Mouse (Mus musculus): ENCODE measurements around the gene Prkx. TPM values are rescaled to one million over a fixed set of nuclear protein-coding genes. Genes with fewer than 3 reads are reported as not detected.
A peak's percentile ranks its signal among the peaks of the same experiment; 100 is the strongest.

Prkx gene
- 1 to 10 TPM; 7.7 to 8.3 (median 7.9) TPM for total RNA-seq (2022)

GRCm38 (mm10) chrX:77796238-77796835, at the start of gene Prkx:
TSS of gene Prkx (minus strand) at chrX:77796278.
- no peak for DNase-seq (ENCODE audit: low spot score in 2 of 2)

GRCm38 (mm10) chrX:77812031-77812430, 16.0 kb upstream of the Prkx start:
- no peak for DNase-seq (ENCODE audit: low spot score in 2 of 2)

GRCm38 (mm10) chrX:77810608-77811206, 14.6 kb upstream of the Prkx start:
- DNase-seq (ENCODE audit: low spot score in 2 of 2), result peak; percentile 9 to 15

GRCm38 (mm10) chrX:77808602-77809001, 12.5 kb upstream of the Prkx start:
- DNase-seq (ENCODE audit: low spot score in 2 of 2), result no peak

GRCm38 (mm10) chrX:77802293-77802692, 6.2 kb upstream of the Prkx start:
- DNase-seq (ENCODE audit: low spot score in 2 of 2), result no peak

- no peak for DNase-seq (ENCODE audit: low spot score in 2 of 2)
Observed at GRCm38 (mm10) chrX:77801543-77801942, 5.5 kb upstream of the Prkx start.

- no peak for DNase-seq (ENCODE audit: low spot score in 2 of 2)
Observed at GRCm38 (mm10) chrX:77799554-77799953, 3.5 kb upstream of the Prkx start.

- no peak for DNase-seq (ENCODE audit: low spot score in 2 of 2)
Observed at GRCm38 (mm10) chrX:77797801-77798200, 1.7 kb upstream of the Prkx start.

GRCm38 (mm10) chrX:77796916-77797315, 838 bp upstream of the Prkx start:
- no peak for DNase-seq (ENCODE audit: low spot score in 2 of 2)

GRCm38 (mm10) chrX:77795858-77796174, 262 bp downstream of the Prkx start:
- DNase-seq (ENCODE audit: low spot score in 2 of 2), result peak; percentile 80 to 82

GRCm38 (mm10) chrX:77794962-77795857, 868 bp downstream of the Prkx start:
- DNase-seq (ENCODE audit: low spot score in 2 of 2), result peak in 1 of 2 experiments; percentile 6

GRCm38 (mm10) chrX:77788675-77789074, 7.4 kb downstream of the Prkx start:
- DNase-seq (ENCODE audit: low spot score in 2 of 2), result no peak

- DNase-seq (ENCODE audit: low spot score in 2 of 2), result no peak
Observed at GRCm38 (mm10) chrX:77786354-77786753, 9.7 kb downstream of the Prkx start.

GRCm38 (mm10) chrX:77777822-77778221, 18.3 kb downstream of the Prkx start:
- DNase-seq (ENCODE audit: low spot score in 2 of 2), result no peak

- DNase-seq (ENCODE audit: low spot score in 2 of 2), result no peak
Observed at GRCm38 (mm10) chrX:77765153-77765552, 30.9 kb downstream of the Prkx start.

GRCm38 (mm10) chrX:77744260-77744659, 51.8 kb downstream of the Prkx start:
- no peak for DNase-seq (ENCODE audit: low spot score in 2 of 2)

- no peak for DNase-seq (ENCODE audit: low spot score in 2 of 2)
Observed at GRCm38 (mm10) chrX:77741383-77741782, 54.7 kb downstream of the Prkx start.

- no peak for DNase-seq (ENCODE audit: low spot score in 2 of 2)
Observed at GRCm38 (mm10) chrX:77733930-77734536, 62.0 kb downstream of the Prkx start.

- no peak for DNase-seq (ENCODE audit: low spot score in 2 of 2)
Observed at GRCm38 (mm10) chrX:77720298-77720697, 75.8 kb downstream of the Prkx start.
